Mouse (Mus musculus) adipocyte (in vitro differentiated cells): ENCODE measurements at regions not wholly inside any gene's neighbourhood (a gene's known extent, or its start where the extent isn't known, plus 50 kb on each side); places are given as distances from the start of the nearest gene placed in this dataset.

ENCODE experiments used
- DNase-seq: peaks from one replicate; pipeline ENCODE4 v3.0.0-alpha.2; 2016; ENCODE audit warnings: low spot score

GRCm38 (mm10) chr5:39847187-39847586 lies 91.9 kb upstream of the Hs3st1 start:
- DNase-seq = no peak

DNA sequence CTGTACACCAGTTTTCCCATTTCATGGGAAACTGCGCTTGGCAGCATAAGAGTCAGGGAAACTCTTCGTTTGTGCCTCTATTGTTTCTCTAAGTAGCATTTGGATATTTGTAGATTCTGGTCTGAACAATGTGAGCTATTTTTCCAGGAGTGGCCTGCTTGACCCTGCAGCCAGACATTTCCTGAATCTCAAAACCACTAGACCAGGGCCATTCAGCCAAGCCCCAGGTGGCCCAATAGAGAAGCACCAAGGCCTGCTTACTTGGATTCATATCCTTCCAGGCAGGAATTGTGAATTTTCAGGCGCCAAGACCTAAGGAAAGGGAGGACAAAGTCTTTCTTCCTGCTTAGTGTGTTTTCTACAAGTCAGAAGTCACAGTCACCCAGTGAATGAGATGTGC lies 85.9 kb upstream of the Hs3st1 start:
- DNase-seq = no peak

DNA sequence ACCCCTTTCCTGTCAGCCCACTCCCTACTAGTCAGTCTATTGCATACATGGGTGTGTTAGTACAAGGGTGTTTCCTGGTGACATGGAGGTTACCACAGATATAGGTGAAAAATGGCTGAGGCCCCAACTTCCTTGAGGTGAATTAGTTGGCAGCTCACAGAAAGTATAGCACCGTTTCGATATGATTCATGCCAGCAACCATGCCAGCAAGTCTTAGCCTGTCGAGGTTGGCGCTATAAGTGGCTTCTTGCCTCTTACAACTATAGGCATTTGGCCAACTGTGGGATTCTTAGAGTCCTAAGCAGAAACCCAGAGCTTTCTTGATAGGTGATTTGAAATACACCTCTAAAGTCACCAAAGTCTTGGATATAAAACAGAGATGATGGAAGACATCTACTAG lies 85.3 kb upstream of the Hs3st1 start:
- DNase-seq = no peak

- no peak for DNase-seq
Measured at GRCm38 (mm10) chr5:39832565-39832964, 77.3 kb upstream of the Hs3st1 start.

DNA sequence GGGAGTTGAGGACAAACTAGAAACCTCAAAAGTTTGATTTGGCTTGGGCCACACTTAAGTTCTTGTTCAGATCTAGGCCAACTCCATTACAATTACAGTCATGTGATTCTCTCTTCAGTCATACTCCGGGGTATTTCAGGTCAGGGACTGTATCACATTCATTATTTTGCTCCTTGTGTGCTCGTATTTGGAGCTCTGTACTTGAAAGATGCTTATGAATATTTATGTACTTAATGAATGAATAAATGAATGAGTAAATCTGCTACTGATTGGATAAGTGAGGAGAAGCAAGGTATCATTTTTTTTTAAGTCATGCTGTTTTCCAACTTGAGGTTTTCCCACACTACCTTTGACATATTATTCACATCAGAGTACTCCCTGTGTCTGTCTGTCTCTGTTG lies 69.4 kb upstream of the Hs3st1 start:
- no peak for DNase-seq

- DNase-seq = no peak
Measured at GRCm38 (mm10) chr5:39806643-39807042, 51.4 kb upstream of the Hs3st1 start.
